13 mouse cellular contexts compared by ENCODE assay signal in genomic region chr9:76015971-76016370, GRCm38 (mm10). TPM values are rescaled to one million over a fixed set of nuclear protein-coding genes. Genes with fewer than 3 reads are reported as not detected.
DNase-seq lines count a peak whose midpoint lies in the region; ATAC-seq and TF ChIP-seq lines count a peak whose summit lies in the region.
"Had no signal": no experiment of that assay in that cellular context is flagged by ENCODE, and none has a peak within 500 bp of the region (broad histone marks: within the 10 kb centered on the region; RNA-seq: fewer than 3 reads in every experiment).

No protein-coding gene starts in this region.

- no peak for TF ChIP-seq CTCF in layer of hippocampus, adult 2 months (conservative IDR thresholded peaks at IDR 0.05)
- no peak for TF ChIP-seq CTCF in stomach, postnatal 0 days (IDR thresholded peaks at IDR 0.05; ENCODE audit: low read depth)

- 0 out of 2 replicates have a peak overlapping the region, but pooled peaks have one; percentile 7 for H3K4me2 ChIP-seq in limb, embryonic 13.5 days (replicated peaks)
- H3K4me2 ChIP-seq in stomach, postnatal 0 days (replicated peaks; ENCODE audit: low read depth), result no peak overlapping the region

- DNase-seq in layer of hippocampus, adult 2 months (ENCODE audit: low spot score in 2 of 2), result peak; percentile 66 to 71
- no peak for DNase-seq in layer of hippocampus, adult 9-10 months (ENCODE audit: low spot score)
- DNase-seq in cerebellum, adult 18-20 months, result peak; percentile 53 to 61
- DNase-seq in cerebellum, adult 9-11 months, result peak; percentile 73
- no peak for DNase-seq in stomach, postnatal 0 days (ENCODE audit: low spot score)
- DNase-seq in left cerebral cortex, postnatal 36 days (ENCODE audit: low spot score in 2 of 2), result no peak
- DNase-seq: gastrocnemius, postnatal 36 days; liver; thymus, adult 2 months had no signal

- H3K9ac ChIP-seq in limb, embryonic 13.5 days, result no peak overlapping the region
- no peak overlapping the region for H3K9ac ChIP-seq in stomach, postnatal 0 days (ENCODE audit: low read length)
- H3K9ac ChIP-seq: heart, embryonic 12.5 days had no signal

- no peak overlapping the region; the same call in 1 of the 2 replicates for H3K4me3 ChIP-seq in layer of hippocampus, adult 2 months
- H3K4me3 ChIP-seq in limb, embryonic 13.5 days, result 0 out of 2 replicates have a peak overlapping the region, but pooled peaks have one; percentile 5
- no peak overlapping the region for H3K4me3 ChIP-seq in stomach, postnatal 0 days (ENCODE audit: low read depth, low read length)

- no peak for TF ChIP-seq EP300 in stomach, postnatal 0 days (optimal IDR thresholded peaks at IDR 0.05)

- no peaks in the 10 kb centered on the region for H3K9me3 ChIP-seq in limb, embryonic 13.5 days
- H3K9me3 ChIP-seq in stomach, postnatal 0 days (ENCODE audit: control insufficient read depth, low read length), result no peaks in the 10 kb centered on the region
- H3K9me3 ChIP-seq: heart, embryonic 12.5 days had no signal

- H3K27ac ChIP-seq in layer of hippocampus, adult 2 months, result peak overlapping the region; percentile 89; the same call in 1 of the 2 replicates
- H3K27ac ChIP-seq in limb, embryonic 13.5 days, result no peak overlapping the region
- H3K27ac ChIP-seq in stomach, postnatal 0 days (replicated peaks), result no peak overlapping the region

- peaks cover 11% of the 10 kb centered on the region; the same call in 1 of the 2 replicates for H3K4me1 ChIP-seq in limb, embryonic 13.5 days
- H3K4me1 ChIP-seq in stomach, postnatal 0 days (replicated peaks; ENCODE audit: control insufficient read depth, insufficient read depth), result 0 out of 2 replicates have a peak, but pooled peaks cover 5% of the 10 kb centered on the region
- H3K4me1 ChIP-seq: heart, embryonic 12.5 days had no signal

- peaks cover 7% of the 10 kb centered on the region for H3K27me3 ChIP-seq in limb, embryonic 13.5 days
- no peaks in the 10 kb centered on the region for H3K27me3 ChIP-seq in stomach, postnatal 0 days (ENCODE audit: control insufficient read depth, insufficient read depth, low read length)
- H3K27me3 ChIP-seq: heart, embryonic 12.5 days; Patski had no signal

- intact Hi-C loops in left cerebral cortex, postnatal 36 days (cut with DNase I), result loop anchor here (10.0 kb wide), 1 partner anchor 251 kb away; no protein-coding TSS in a partner anchor

- WGBS in limb, embryonic 13.5 days, result 63% methylated on average over 5 of the region's 5 CpGs
- 76% methylated on average over 5 of the region's 5 CpGs for WGBS in stomach, postnatal 0 days

- no peak for ATAC-seq in limb, embryonic 13.5 days (ENCODE audit: low FRiP score, low read depth)
- no peak for ATAC-seq in stomach, postnatal 0 days (ENCODE audit: low FRiP score, low TSS enrichment)

- H3K36me3 ChIP-seq in limb, embryonic 13.5 days, result no peaks in the 10 kb centered on the region
- H3K36me3 ChIP-seq in stomach, postnatal 0 days (ENCODE audit: control insufficient read depth, insufficient read depth, low read length), result no peaks in the 10 kb centered on the region
- H3K36me3 ChIP-seq: heart, embryonic 12.5 days had no signal

RNA-seq across cellular contexts. Expression of gene Hmgcll1, which starts 1.3 kb away (rescaled TPM):
- total RNA-seq in layer of hippocampus, adult 2 months (2021), result 10 to 100 TPM; 11.6 to 15.3 TPM
- 3.7 and 4.3 TPM in 2 replicates for polyA plus RNA-seq in limb, embryonic 13.5 days (2015; fragmentation: Nextera tagmentation; extraction: Ambion mirVana)
- 1.0 and 1.2 TPM in 2 replicates for polyA plus RNA-seq in stomach, postnatal 0 days (2015; fragmentation: Nextera tagmentation; extraction: Ambion mirVana)
- 10 to 100 TPM; 16.9 to 18.6 TPM for total RNA-seq in left cerebral cortex, postnatal 36 days (2021)
- total RNA-seq: hematopoietic stem cell, adult 5-6 weeks had no signal

Comparison
In these comparisons a context has a peak if more than half of its experiments do, and no peak if none do; other contexts are left out.
1. DNase-seq: peak in layer of hippocampus, adult 2 months (2 of 2), cerebellum, adult 18-20 months (2 of 2) and cerebellum, adult 9-11 months (single experiment); none in layer of hippocampus, adult 9-10 months (single experiment), stomach, postnatal 0 days (single experiment) and left cerebral cortex, postnatal 36 days (0 of 2).